Mouse (Mus musculus) heart, embryonic 14.5 days (tissue): ENCODE results near the gene Gm20696. TPM values are rescaled to one million over a fixed set of nuclear protein-coding genes. Genes with fewer than 3 reads are reported as not detected.
A peak's percentile ranks its signal among the peaks of the same experiment; 100 is the strongest.

ENCODE experiments used
- ATAC-seq: fragments of 200-750 bp; cut with Nextera tagmentation; 2 replicates; pipeline ENCODE4 v1.8.0; 2017; ENCODE audit warnings: low read depth, moderate TSS enrichment; ENCODE audit not compliant: insufficient number of reproducible peaks, insufficient read depth, low FRiP score
- H3K27ac ChIP-seq, 2 experiments: fragments of 200-500 bp in 1 of 2; fragments of 300-500 bp in 1 of 2; sonication (generic) in 1 of 2; replicated peaks in 1 of 2; 2 replicates each; pipeline ENCODE4 v1.5.1; 2012 to 2014; ENCODE audit warnings: low read depth in 2 of 2, low read length in 2 of 2, control low read depth in 1 of 2, mild to moderate bottlenecking in 1 of 2, mixed read lengths in 1 of 2; ENCODE audit not compliant: control insufficient read depth in 1 of 2, insufficient read depth in 1 of 2
- H3K27me3 ChIP-seq: fragments of 300-500 bp; sonication (generic); 2 replicates; pipeline ENCODE4 v1.6.1; 2014; ENCODE audit warnings: mild to moderate bottlenecking, low read length, control low read depth; ENCODE audit not compliant: control insufficient read depth, insufficient read depth
- H3K36me3 ChIP-seq: fragments of 300-500 bp; sonication (generic); 2 replicates; pipeline ENCODE4 v1.6.1; 2014; ENCODE audit warnings: mild to moderate bottlenecking, control low read depth, low read length, mixed read lengths; ENCODE audit not compliant: control insufficient read depth, insufficient read depth
- H3K4me1 ChIP-seq, 2 experiments: fragments of 200-500 bp in 1 of 2; fragments of 300-500 bp in 1 of 2; sonication (generic) in 1 of 2; 2 replicates each; pipeline ENCODE4 v1.6.1; 2012 to 2014; ENCODE audit warnings: low read length in 2 of 2, control low read depth in 1 of 2, mixed read lengths in 1 of 2; ENCODE audit not compliant: control insufficient read depth in 2 of 2, insufficient read depth in 2 of 2
- H3K4me2 ChIP-seq: fragments of 300-500 bp; sonication (generic); 2 replicates; pipeline ENCODE4 v1.6.1; 2014; ENCODE audit warnings: mild to moderate bottlenecking, low read length
- H3K4me3 ChIP-seq, 2 experiments: fragments of 200-500 bp in 1 of 2; fragments of 300-500 bp in 1 of 2; sonication (generic) in 1 of 2; 2 replicates each; pipeline ENCODE4 v1.5.1; 2012 to 2014; ENCODE audit warnings: low read length in 2 of 2, mild to moderate bottlenecking in 2 of 2, control low read depth in 1 of 2, low read depth in 1 of 2, moderate library complexity in 1 of 2; ENCODE audit not compliant: control insufficient read depth in 1 of 2, insufficient read depth in 1 of 2
- H3K9ac ChIP-seq: fragments of 300-500 bp; sonication (generic); 2 replicates; pipeline ENCODE4 v1.6.1; 2014; ENCODE audit warnings: mild to moderate bottlenecking, low read length
- H3K9me3 ChIP-seq: fragments of 300-500 bp; sonication (generic); 2 replicates; pipeline ENCODE4 v1.6.1; 2016; ENCODE audit warnings: low read length, control low read depth; ENCODE audit not compliant: control insufficient read depth
- WGBS: fragments of 180-500 bp; shearing (Covaris S2); extraction: QIAGEN DNeasy Blood & Tissue Kit; methylation state at CpG from one replicate; pipeline ENCODE4 v1.1.7; 2014; 5-methylcytosine and 5-hydroxymethylcytosine counted together
- polyA plus RNA-seq: library from polyadenylated mRNA; unstranded; fragments of >200 nt; fragmentation: Nextera tagmentation; extraction: Ambion mirVana; gene quantifications from 2 replicates; pipeline ENCODE4 v1.2.1, GENCODE M21; 2014

Gm20696 gene
- polyA plus RNA-seq, 1 experiment from 2014 or later: 3.9 TPM

- WGBS: under 1% methylated on average over 70 of the region's 72 CpGs
- Histone ChIP-seq H3K4me2 (peak within 1 kb of the TSS; percentile 75), H3K27ac (peak within 1 kb of the TSS; percentile 99 to 100), H3K9me3 (no peaks in the 10 kb centered on the region), H3K27me3 (no peaks in the 10 kb centered on the region), H3K4me1 (peaks cover 2 to 9% of the 10 kb centered on the region in 2 experiments; a peak in 2 of 4 replicates), H3K9ac (peak within 1 kb of the TSS; percentile 98), H3K4me3 (peak within 1 kb of the TSS; percentile 90 to 92), H3K36me3 (no peaks in the 10 kb centered on the region; the same call in 1 of the 2 replicates)
- ATAC-seq: no peak; the same call in 1 of the 2 replicates
Measured at GRCm38 (mm10) chr6:99522359-99523108, 144.1 kb downstream of the Gm20696 start, which contains the start of gene Foxp1. TSS of gene Foxp1 (minus strand) at chr6:99522721.

- ATAC-seq: peak; percentile 14; the same call in 1 of the 2 replicates
- Histone ChIP-seq H3K27me3 (no peaks in the 10 kb centered on the region), H3K9me3 (no peaks in the 10 kb centered on the region), H3K9ac (peak overlapping the region; percentile 98), H3K4me1 (peaks cover 2 to 9% of the 10 kb centered on the region in 2 experiments; a peak in 2 of 4 replicates), H3K36me3 (no peaks in the 10 kb centered on the region; the same call in 1 of the 2 replicates), H3K27ac (peak overlapping the region; percentile 99 to 100), H3K4me3 (peak overlapping the region; percentile 90 to 92), H3K4me2 (peak overlapping the region; percentile 75)
- under 1% methylated on average over 63 of the region's 64 CpGs for WGBS
Measured at GRCm38 (mm10) chr6:99521641-99522358, 144.8 kb downstream of the Gm20696 start.

- under 1% methylated on average over 53 of the region's 54 CpGs for WGBS
- peak; percentile 76 for ATAC-seq
- Histone ChIP-seq H3K4me3 (peak overlapping the region; percentile 90 to 92), H3K4me1 (peaks cover 2 to 9% of the 10 kb centered on the region in 2 experiments; a peak in 2 of 4 replicates), H3K27ac (peak overlapping the region; percentile 99 to 100), H3K9me3 (no peaks in the 10 kb centered on the region), H3K27me3 (no peaks in the 10 kb centered on the region), H3K9ac (peak overlapping the region; percentile 98), H3K36me3 (no peaks in the 10 kb centered on the region; the same call in 1 of the 2 replicates), H3K4me2 (peak overlapping the region; percentile 75)
Measured at GRCm38 (mm10) chr6:99521038-99521640, 145.5 kb downstream of the Gm20696 start.

- WGBS: 0% methylated on average over 25 of the region's 27 CpGs
- no peak; the same call in 1 of the 2 replicates for ATAC-seq
- Histone ChIP-seq H3K4me3 (peak overlapping the region; percentile 90 to 92), H3K27me3 (no peaks in the 10 kb centered on the region), H3K4me1 (peaks cover 2 to 9% of the 10 kb centered on the region in 2 experiments; a peak in 2 of 4 replicates), H3K9me3 (no peaks in the 10 kb centered on the region), H3K9ac (peak overlapping the region; percentile 98), H3K36me3 (no peaks in the 10 kb centered on the region), H3K27ac (peak overlapping the region; percentile 84 to 100), H3K4me2 (peak overlapping the region; percentile 75)
Measured at GRCm38 (mm10) chr6:99520676-99521037, 145.9 kb downstream of the Gm20696 start.

GRCm38 (mm10) chr6:99519806-99520675 lies 146.6 kb downstream of the Gm20696 start:
- Histone ChIP-seq H3K27ac (peak overlapping the region; percentile 1 to 100; a peak in 2 of 4 replicates), H3K9me3 (no peaks in the 10 kb centered on the region), H3K9ac (peak overlapping the region; percentile 98), H3K4me2 (peak overlapping the region; percentile 75), H3K4me3 (peak overlapping the region; percentile 90 to 92), H3K27me3 (no peaks in the 10 kb centered on the region), H3K36me3 (no peaks in the 10 kb centered on the region), H3K4me1 (peaks cover 2 to 9% of the 10 kb centered on the region in 2 experiments; a peak in 2 of 4 replicates)
- WGBS: 8% methylated on average over 35 of the region's 38 CpGs
- no peak for ATAC-seq

- no peak overlapping the region for H3K27ac ChIP-seq
- no peak overlapping the region for H3K9ac ChIP-seq
- H3K4me2 ChIP-seq: peak overlapping the region; percentile 75
- no peaks in the 10 kb centered on the region for H3K36me3 ChIP-seq
- 62% methylated on average over 4 of the region's 4 CpGs for whole genome bisulfite sequencing
- H3K4me3 ChIP-seq: no peak overlapping the region; a peak in 1 of 4 replicates
- no peaks in the 10 kb centered on the region for H3K9me3 ChIP-seq
- no peak for ATAC-seq
- H3K27me3 ChIP-seq: no peaks in the 10 kb centered on the region
- peaks cover 2 to 8% of the 10 kb centered on the region in 2 experiments; a peak in 2 of 4 replicates for H3K4me1 ChIP-seq
Measured at GRCm38 (mm10) chr6:99519052-99519451, 147.5 kb downstream of the Gm20696 start.
